Mouse (Mus musculus) gastrocnemius, postnatal 25 days (tissue): ENCODE measurements around the gene Lix1l. TPM values are rescaled to one million over a fixed set of nuclear protein-coding genes. Genes with fewer than 3 reads are reported as not detected.

Source experiments
- DNase-seq: peaks from one replicate; pipeline ENCODE4 v3.0.0; 2022
- total RNA-seq, 2 experiments: library from RNA; stranded (reverse); gene quantifications; 1 replicate in 1 of 2; 2 replicates in 1 of 2; pipeline ENCODE4 v1.2.3; 2021

Lix1l gene
- total RNA-seq, 2 experiments from 2014 or later = 6.7 to 7.0 TPM

GRCm38 (mm10) chr3:96565105-96565504 is 35.8 kb upstream of the Lix1l start:
- no peak for DNase-seq

- no peak for DNase-seq
Observed at GRCm38 (mm10) chr3:96566661-96567450, 34.1 kb upstream of the Lix1l start.

GRCm38 (mm10) chr3:96568605-96569004 is 32.3 kb upstream of the Lix1l start:
- DNase-seq = no peak

- no peak for DNase-seq
Observed at GRCm38 (mm10) chr3:96569506-96569905, 31.4 kb upstream of the Lix1l start.

GRCm38 (mm10) chr3:96569966-96570605 is 30.9 kb upstream of the Lix1l start:
- DNase-seq = no peak

- DNase-seq = no peak
Observed at GRCm38 (mm10) chr3:96570643-96571042, 30.3 kb upstream of the Lix1l start.

- no peak for DNase-seq
Observed at GRCm38 (mm10) chr3:96571336-96571735, 29.6 kb upstream of the Lix1l start.

GRCm38 (mm10) chr3:96571896-96572698 is 28.9 kb upstream of the Lix1l start:
- peak; percentile 58 for DNase-seq

GRCm38 (mm10) chr3:96573611-96574511 is 27.1 kb upstream of the Lix1l start:
- peak; percentile 74 for DNase-seq

GRCm38 (mm10) chr3:96575272-96575984 is 25.5 kb upstream of the Lix1l start:
- DNase-seq = peak; percentile 79

- DNase-seq = peak; percentile 86
Observed at GRCm38 (mm10) chr3:96576005-96576658, 24.8 kb upstream of the Lix1l start.

GRCm38 (mm10) chr3:96576690-96577541 is 24.0 kb upstream of the Lix1l start, which contains the start of gene Gm16253:
Gm16253 (plus strand) TSS chr3:96576984.
- DNase-seq = peak; percentile 95

- DNase-seq = no peak
Observed at GRCm38 (mm10) chr3:96577566-96577965, 23.4 kb upstream of the Lix1l start.

- DNase-seq = no peak
Observed at GRCm38 (mm10) chr3:96578561-96579238, 22.2 kb upstream of the Lix1l start.

- DNase-seq = no peak
Observed at GRCm38 (mm10) chr3:96579239-96579750, 21.7 kb upstream of the Lix1l start.

GRCm38 (mm10) chr3:96579885-96580454 is 21.0 kb upstream of the Lix1l start:
- peak; percentile 85 for DNase-seq

GRCm38 (mm10) chr3:96581141-96581540 is 19.8 kb upstream of the Lix1l start:
- no peak for DNase-seq
